Mouse (Mus musculus) cerebellum, adult 8-10 months (tissue): ENCODE results near the gene Gnpnat1.
"Not testable (repeated sequence)": the region's sequence is repeated elsewhere in the genome, so short reads cannot be mapped to it uniquely, and the experiment has no call there.

Experiments
- DNase-seq: peaks from one replicate; pipeline ENCODE4 v3.0.0; 2022

Gnpnat1 gene

DNA sequence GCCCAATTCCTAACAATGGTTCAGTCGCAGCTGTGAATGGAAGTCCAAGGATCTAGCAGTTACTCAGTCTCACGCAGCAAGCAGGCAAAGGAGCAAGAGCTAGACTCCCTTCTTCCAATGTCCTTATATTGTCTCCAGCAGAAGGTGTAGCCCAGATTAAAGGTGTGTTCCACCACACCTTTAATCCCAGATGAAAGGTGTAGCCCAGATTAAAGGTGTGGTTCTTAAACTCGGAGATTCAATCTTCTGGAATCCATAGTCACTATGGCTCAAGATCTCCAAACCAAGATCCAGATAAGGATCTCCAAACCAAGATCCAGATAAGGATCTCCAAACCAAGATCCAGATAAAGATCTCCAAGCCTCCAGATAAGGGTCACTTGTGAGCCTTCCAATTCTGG lies at the start of gene Gnpnat1:
Gnpnat1 (minus strand) TSS at position 101 of the 400 bp plus-strand sequence.
- DNase-seq: not testable (repeated sequence)

- DNase-seq: no peak
Observed at GRCm38 (mm10) chr14:45453538-45454233, 49.0 kb upstream of the Gnpnat1 start.

GRCm38 (mm10) chr14:45452861-45453512 lies 48.3 kb upstream of the Gnpnat1 start:
- peak; percentile 30 for DNase-seq

GRCm38 (mm10) chr14:45452148-45452547 lies 47.4 kb upstream of the Gnpnat1 start:
- DNase-seq: no peak

DNA sequence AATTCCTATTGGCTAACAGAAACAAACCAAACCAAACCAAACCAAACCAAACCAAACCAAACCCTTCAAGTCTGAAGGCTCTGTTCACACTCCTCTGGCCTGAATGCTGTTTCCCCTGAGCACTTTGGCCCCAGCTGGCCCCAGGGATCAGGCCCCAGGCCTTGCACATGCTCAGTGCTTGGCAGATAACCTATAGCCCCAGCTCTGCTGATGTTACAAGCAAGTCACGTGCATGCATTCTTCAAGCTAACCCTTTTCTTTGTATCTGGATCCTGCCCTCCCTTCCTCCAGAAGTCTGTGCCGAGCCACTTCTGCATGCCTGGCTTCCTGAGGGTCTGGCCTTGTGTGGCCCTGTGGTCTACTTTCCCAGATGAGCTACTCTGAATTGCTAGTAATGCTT lies 46.4 kb upstream of the Gnpnat1 start:
- DNase-seq: no peak

DNA sequence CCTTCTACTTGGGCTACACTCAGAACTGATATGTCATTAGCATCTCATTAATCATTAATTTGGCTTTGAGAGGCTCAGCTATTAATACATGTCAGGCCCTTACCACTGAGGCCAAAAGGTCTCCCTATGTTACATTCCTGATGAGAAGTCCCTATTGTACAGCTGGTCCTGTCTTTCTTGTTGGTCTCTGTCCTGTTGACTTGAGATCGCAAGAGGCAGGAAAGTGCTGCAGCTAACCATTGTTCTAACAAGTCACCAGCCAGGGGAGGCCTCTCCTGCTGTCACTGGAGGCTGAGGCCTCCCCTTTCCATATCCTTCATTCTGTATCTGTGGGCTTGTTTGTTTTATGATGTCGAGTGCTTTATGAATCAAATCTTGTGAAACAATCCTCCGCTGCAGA lies 42.1 kb upstream of the Gnpnat1 start:
- no peak for DNase-seq

GRCm38 (mm10) chr14:45445445-45445844 lies 40.7 kb upstream of the Gnpnat1 start:
- DNase-seq: no peak

- no peak for DNase-seq
Observed at GRCm38 (mm10) chr14:45444870-45445269, 40.2 kb upstream of the Gnpnat1 start.

- no peak for DNase-seq
Observed at GRCm38 (mm10) chr14:45442781-45443560, 38.3 kb upstream of the Gnpnat1 start.

GRCm38 (mm10) chr14:45441291-45441690 lies 36.6 kb upstream of the Gnpnat1 start:
- no peak for DNase-seq

GRCm38 (mm10) chr14:45439387-45439786 lies 34.7 kb upstream of the Gnpnat1 start:
- DNase-seq: no peak

- DNase-seq: no peak
Observed at GRCm38 (mm10) chr14:45438931-45439275, 34.2 kb upstream of the Gnpnat1 start.

GRCm38 (mm10) chr14:45438250-45438930 lies 33.7 kb upstream of the Gnpnat1 start:
- no peak for DNase-seq

DNA sequence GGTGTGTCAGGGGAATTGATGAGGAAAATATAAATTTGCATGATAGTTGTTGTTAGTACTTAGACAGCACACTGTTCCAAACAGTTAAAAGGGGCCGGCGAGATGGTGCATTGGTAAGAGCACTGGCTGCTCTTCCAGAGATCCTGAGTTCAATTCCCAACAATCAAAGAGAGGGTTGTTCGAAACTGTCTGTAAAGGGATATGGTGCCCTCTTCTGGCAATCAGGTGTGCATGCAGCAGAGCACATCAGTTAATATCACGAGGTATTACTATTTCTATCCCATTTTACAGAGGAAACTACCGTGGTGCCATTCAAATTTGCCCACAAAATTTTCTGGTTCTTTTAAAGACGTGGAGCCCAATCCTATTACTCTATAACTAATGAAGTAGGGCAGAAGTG lies 29.5 kb upstream of the Gnpnat1 start:
- no peak for DNase-seq

DNA sequence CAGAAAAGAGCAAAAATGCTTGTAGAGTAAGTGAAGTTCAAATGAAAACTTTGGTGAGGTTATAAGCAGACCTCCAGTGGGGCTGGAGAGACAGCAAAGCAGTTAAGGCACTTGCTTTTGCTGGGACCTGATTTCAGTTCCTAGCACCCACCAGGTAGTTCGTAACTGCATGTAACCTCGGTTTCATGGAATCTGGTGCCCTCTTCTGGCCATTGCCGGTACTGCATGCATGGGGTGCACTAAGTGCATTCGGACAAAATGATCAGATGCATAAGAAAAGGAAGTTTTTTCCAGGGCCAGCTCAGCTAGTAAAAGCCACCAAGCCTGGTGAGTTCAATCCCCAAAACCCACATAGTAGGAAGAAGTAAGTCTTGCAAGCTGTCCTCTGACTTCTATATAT lies 27.3 kb upstream of the Gnpnat1 start:
- DNase-seq: no peak

DNA sequence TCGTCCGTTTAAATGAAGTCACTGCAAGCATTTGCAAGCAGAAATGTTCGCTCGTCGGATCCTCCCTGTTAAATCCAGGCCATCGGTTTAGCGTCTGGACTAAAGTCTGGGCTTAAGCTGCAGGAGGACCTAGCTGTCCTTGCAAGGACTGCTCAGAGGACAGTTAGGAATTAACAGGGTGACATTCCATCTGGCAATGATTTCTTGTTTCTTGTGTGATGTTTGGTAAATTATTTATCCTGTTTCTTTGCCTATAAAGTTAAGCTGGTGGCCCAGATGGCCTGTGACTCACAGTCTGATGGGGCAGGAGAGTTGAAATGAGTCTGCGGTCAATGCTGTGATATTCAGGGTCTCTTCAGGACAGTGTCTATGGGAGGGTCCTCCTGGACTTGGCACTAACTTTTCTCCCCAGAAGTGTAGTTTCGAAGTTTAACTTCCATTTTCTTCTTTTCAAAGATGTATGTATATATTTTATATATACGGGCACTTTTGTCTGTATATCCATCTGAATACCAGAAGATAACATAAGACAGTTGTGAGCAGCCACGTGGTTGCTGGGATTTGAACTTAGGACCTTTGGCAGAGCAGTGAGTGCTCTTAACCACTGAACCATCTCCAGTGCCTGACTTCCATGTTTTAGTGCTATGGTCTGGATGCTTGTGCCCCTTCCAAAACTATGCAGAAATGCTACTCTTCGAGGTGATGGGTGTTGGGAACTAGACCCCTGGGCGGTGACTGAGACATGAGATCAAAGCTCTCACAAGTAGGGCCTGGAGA lies 25.5 kb upstream of the Gnpnat1 start:
- DNase-seq: no peak

DNA sequence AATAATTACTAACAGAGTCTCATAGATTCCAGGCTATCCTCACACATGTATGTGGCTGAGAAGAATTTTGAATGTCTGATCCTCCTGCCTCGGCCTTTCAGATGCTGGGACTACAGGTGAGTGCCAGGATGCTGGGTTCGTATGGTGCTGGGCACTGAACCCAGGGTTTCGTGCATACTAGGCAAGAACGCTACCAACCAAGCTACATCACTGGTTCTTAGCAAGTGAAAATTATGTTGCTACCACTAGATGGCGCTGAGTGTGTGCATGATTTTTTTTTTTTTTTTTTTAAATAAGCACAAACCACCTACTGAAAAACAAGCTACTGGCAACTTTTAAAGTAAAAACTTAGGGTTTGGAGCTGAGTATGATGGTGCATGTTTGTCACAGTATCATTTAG lies 18.5 kb upstream of the Gnpnat1 start:
- DNase-seq: peak; percentile 50

GRCm38 (mm10) chr14:45422371-45422770 lies 17.7 kb upstream of the Gnpnat1 start:
- no peak for DNase-seq

- no peak for DNase-seq
Observed at GRCm38 (mm10) chr14:45419323-45419722, 14.6 kb upstream of the Gnpnat1 start.

- DNase-seq: no peak
Observed at GRCm38 (mm10) chr14:45418553-45418952, 13.8 kb upstream of the Gnpnat1 start.

DNA sequence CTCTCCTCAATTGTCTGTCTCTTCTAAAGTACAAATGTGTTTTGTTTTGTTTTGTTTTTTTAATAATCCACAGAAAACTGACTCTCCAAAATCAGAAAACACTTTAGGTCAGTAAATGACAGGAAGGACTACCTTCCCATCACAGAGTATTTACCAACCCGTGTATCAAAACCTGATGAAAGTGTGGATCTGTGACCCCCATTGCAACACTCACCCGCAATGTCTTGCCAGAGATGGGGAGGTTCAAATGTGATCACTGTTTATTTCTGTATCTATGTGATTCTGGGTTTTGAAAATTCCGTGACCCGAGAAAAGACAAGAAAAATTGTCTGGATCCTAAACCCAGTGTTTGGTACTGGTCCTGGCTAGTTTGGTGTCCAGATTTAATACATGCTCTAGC lies 11.6 kb upstream of the Gnpnat1 start:
- no peak for DNase-seq

GRCm38 (mm10) chr14:45403651-45404050 lies 1.1 kb downstream of the Gnpnat1 start:
- DNase-seq: no peak

DNA sequence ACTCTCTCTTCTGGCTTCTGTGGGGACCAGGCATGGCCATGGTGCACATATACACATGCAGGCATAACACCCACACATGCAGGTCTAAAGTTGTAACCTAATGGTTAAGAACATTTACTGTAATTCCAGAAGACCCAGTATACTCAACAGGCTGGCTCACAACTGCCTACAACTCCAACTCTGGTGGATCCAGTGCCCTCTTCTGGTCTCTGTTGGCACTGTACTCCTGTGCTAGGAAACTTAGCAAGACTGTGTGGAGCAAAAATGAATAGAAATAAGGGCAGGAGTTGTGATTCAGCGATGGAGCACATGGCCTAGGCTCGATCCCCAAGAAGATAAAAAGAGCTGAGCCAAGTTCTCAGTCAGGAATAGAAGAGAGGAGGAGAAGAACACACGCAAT lies 4.9 kb downstream of the Gnpnat1 start:
- DNase-seq: no peak
